Mouse (Mus musculus) G1E (cell line): ENCODE measurements at regions not wholly inside any gene's neighbourhood (a gene's known extent, or its start where the extent isn't known, plus 50 kb on each side); places are given as distances from the start of the nearest gene placed in this dataset.

ENCODE experiments used
- CTCF ChIP-seq: IDR thresholded peaks from 2 replicates; pipeline ENCODE4 v1.5.1; 2012; ENCODE audit warnings: low read depth, low read length, inconsistent platforms, mixed read lengths
- GATA1 ChIP-seq: IDR thresholded peaks from 2 replicates; pipeline ENCODE4 v1.6.1; 2012; ENCODE audit warnings: borderline replicate concordance, low read length, inconsistent platforms, mixed read lengths
- GATA2 ChIP-seq: IDR thresholded peaks from 2 replicates; pipeline ENCODE4 v1.6.1; 2012; ENCODE audit warnings: low read depth, low read length, inconsistent platforms, borderline replicate concordance
- POLR2AphosphoS5 ChIP-seq: IDR thresholded peaks from 2 replicates; pipeline ENCODE4 v1.6.1; 2012; ENCODE audit warnings: low read depth, low read length, inconsistent platforms; ENCODE audit not compliant: insufficient replicate concordance
- TAL1 ChIP-seq: conservative IDR thresholded peaks from 2 replicates; pipeline ENCODE4 v1.6.1; 2012; ENCODE audit warnings: low read depth, low read length, inconsistent platforms, mixed read lengths

DNA sequence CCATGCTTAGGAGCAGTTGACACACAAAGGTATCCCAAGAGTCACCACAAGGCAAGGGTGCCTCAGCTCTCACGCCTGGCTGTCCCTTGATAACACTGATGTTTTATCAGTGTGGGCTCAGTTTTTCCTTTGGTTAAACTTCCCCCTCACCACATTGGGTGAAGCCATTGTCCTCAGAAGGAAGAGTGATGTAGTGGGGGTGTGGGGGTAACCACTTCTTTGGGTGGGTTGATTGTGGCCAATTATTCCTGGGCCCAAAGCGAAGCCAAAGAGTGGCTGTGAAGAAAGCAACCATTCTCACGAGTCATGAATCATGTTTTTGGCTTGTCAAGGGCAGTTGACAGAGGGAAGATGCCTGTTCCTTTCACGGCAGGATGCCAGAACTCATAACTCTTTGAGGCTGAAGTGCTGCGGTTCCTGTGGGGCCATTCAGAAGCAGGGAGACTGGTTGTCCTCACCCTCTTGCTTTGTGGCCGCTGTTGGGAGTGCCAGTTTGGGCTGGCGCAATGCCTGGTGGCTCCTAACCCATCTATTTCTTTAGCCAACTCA lies 234.7 kb downstream of the Fam49a start:
- TF ChIP-seq GATA1 (no peak), CTCF (no peak), GATA2 (no peak), POLR2AphosphoS5 (no peak), TAL1 (no peak)
